Mouse (Mus musculus) hindbrain, embryonic 10.5 days (tissue): ENCODE results near the gene Txnrd2. TPM values are rescaled to one million over a fixed set of nuclear protein-coding genes. Genes with fewer than 3 reads are reported as not detected.

Experiments used
- DNase-seq: peaks from one replicate; pipeline ENCODE4 v3.0.0-alpha.2; 2017; ENCODE audit warnings: low spot score
- H3K27ac ChIP-seq: fragments of 300-500 bp; sonication (generic); 2 replicates; pipeline ENCODE4 v1.5.1; 2016; ENCODE audit warnings: mild to moderate bottlenecking, moderate library complexity
- H3K27me3 ChIP-seq: fragments of 300-500 bp; sonication (generic); 2 replicates; pipeline ENCODE4 v1.6.1; 2016; ENCODE audit warnings: mild to moderate bottlenecking; ENCODE audit not compliant: poor library complexity, insufficient read depth, severe bottlenecking
- H3K36me3 ChIP-seq: fragments of 300-500 bp; sonication (generic); 2 replicates; pipeline ENCODE4 v1.6.1; 2016; ENCODE audit warnings: mild to moderate bottlenecking, moderate library complexity
- H3K4me1 ChIP-seq: fragments of 300-500 bp; sonication (generic); replicated peaks from 2 replicates; pipeline ENCODE4 v1.6.1; 2016; ENCODE audit warnings: mild to moderate bottlenecking
- H3K4me3 ChIP-seq: fragments of 300-500 bp; sonication (generic); 2 replicates; pipeline ENCODE4 v1.5.1; 2016; ENCODE audit warnings: mild to moderate bottlenecking, moderate library complexity
- H3K9me3 ChIP-seq: fragments of 300-500 bp; sonication (generic); 2 replicates; pipeline ENCODE4 v1.6.1; 2016; ENCODE audit warnings: mild to moderate bottlenecking, moderate library complexity
- WGBS: fragments of 180-500 bp; shearing (Covaris S2); methylation state at CpG from one replicate; pipeline ENCODE4 v1.1.7; 2016; 5-methylcytosine and 5-hydroxymethylcytosine counted together
- polyA plus RNA-seq: library from polyadenylated mRNA; unstranded; fragments of >200 nt; fragmentation: Nextera tagmentation; extraction: Ambion mirVana; gene quantifications from 2 replicates; pipeline ENCODE4 v1.2.1, GENCODE M21; 2016

Gene Txnrd2
- polyA plus RNA-seq: 30.5 and 34.7 TPM in 2 replicates

DNA sequence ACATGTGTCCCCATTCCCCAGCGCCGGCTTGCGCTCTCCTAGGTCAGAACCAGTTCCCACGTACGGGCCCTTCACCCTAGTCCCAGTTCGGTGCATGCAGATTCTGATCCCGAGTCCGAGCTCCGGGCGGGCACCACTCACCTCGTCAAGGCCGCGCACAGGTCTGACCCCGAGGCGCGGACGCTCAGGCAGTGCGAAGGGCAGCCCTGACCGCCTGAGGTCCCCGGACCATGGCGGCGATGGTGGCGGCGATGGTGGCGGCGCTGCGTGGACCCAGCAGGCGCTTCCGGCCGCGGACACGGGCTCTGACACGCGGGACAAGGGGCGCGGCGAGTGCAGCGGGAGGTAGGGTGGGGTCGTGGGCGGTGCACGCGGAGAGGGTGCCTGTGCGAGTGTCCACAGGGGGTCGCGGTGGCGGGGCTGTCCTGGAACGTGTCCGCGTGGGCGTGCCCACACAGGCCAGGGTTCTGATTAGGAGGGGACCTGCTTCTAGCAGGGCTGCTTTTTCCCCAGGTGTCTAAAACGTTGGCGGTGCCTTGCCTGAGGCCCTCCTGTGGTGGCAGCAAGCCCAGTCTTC lies at the start of gene Txnrd2:
Txnrd2 (plus strand) TSS at position 170 of the 577 bp plus-strand sequence.
- under 1% methylated on average over 52 of the region's 52 CpGs for WGBS
- peak within 1 kb of the TSS; percentile 97 for H3K27ac ChIP-seq
- H3K4me1 ChIP-seq: peaks cover 38% of the 10 kb centered on the region
- H3K36me3 ChIP-seq: peaks cover 20% of the 10 kb centered on the region
- peak within 1 kb of the TSS; percentile 97 for H3K4me3 ChIP-seq
- H3K27me3 ChIP-seq: no peaks in the 10 kb centered on the region
- H3K9me3 ChIP-seq: no peaks in the 10 kb centered on the region
- DNase-seq: peak; percentile 76

DNA sequence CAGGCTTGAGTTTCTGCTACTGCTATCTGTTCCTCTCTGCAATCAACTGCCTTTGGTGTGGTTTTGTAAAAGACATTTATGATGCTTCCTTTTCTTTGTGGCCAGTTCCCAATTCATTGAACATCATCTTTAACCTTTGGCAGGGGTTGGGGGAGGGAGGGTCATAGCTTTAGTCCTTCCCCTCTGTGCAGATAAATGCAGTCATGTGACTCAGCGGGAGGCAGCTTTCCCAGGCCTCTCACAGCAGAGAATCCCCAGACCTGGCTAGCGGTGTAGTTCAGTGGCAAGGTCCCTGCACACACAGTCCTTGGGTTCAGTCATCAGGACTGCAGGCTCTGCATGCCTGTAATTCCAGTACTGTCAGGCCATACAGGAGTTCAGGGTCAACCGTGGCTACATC lies 49.0 kb upstream of the Txnrd2 start:
- no peak for DNase-seq
- H3K36me3 ChIP-seq: peaks cover under 1% of the 10 kb centered on the region; the same call in 1 of the 2 replicates
- peak overlapping the region; percentile 83 for H3K27ac ChIP-seq
- no peak overlapping the region for H3K4me3 ChIP-seq
- peaks cover 60% of the 10 kb centered on the region for H3K4me1 ChIP-seq
- no peaks in the 10 kb centered on the region for H3K9me3 ChIP-seq
- H3K27me3 ChIP-seq: no peaks in the 10 kb centered on the region
- WGBS: 24% methylated on average over 3 of the region's 3 CpGs

DNA sequence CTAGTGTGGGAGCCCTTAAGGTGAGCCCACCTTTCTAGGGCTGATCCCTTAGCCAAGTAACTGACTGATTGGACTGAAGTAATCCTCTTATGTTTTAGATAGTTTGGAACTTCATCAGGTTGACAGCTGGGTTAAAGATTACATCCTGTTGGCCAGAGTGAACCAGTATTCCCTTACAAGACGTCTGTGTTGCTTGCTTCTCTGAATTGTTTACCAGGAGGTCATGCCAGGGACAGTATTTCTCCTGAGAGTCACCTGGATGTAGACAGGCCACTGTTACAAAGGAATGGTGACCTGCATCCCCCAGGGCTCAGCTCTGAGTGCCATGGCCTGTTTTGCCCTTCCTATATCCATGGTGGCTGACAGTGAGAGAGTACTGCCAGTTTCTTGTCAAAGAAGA lies 47.7 kb upstream of the Txnrd2 start:
- no peak for DNase-seq
- WGBS: 45% methylated on average over 1 of the region's 1 CpGs
- Histone ChIP-seq H3K27me3 (no peaks in the 10 kb centered on the region), H3K36me3 (no peaks in the 10 kb centered on the region), H3K4me1 (peaks cover 73% of the 10 kb centered on the region), H3K27ac (peak overlapping the region; percentile 90), H3K9me3 (no peaks in the 10 kb centered on the region), H3K4me3 (no peak overlapping the region)

DNA sequence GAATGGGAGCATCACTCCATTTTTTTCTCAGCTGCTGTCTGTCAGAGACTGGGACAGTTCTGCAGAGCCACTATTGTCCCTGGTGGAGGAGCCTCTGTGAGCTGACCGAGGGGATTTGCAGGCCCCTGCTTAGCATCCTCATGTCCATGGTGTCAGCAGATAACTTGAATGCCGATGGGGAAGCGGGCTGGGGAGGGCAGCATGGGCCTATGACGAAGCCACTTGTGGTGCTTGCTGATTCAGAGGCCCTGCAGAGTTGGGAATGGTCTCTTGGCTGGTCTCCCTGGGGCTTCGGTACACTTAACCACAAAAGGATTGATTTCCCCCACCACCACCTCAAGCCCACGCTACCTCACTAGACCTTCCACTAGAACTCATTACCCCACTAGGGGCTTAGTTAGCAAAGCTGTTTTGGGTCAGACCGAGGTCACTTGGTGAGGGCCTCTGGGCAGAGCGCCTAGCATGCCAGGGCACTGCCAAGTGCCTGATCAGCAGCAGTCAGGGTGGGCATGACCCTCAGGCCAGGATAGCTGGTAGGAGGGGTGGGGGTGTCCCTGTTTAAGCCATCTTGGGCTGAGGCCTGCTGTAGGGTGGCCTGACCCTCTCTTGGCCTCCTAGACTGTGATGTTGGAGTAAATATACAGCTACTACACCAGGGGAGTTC lies 46.7 kb upstream of the Txnrd2 start:
- no peak for DNase-seq
- H3K36me3 ChIP-seq: no peaks in the 10 kb centered on the region
- WGBS: 66% methylated on average over 8 of the region's 8 CpGs
- H3K4me1 ChIP-seq: peaks cover 83% of the 10 kb centered on the region
- peak overlapping the region; percentile 90 for H3K27ac ChIP-seq
- H3K4me3 ChIP-seq: no peak overlapping the region
- H3K27me3 ChIP-seq: no peaks in the 10 kb centered on the region
- no peaks in the 10 kb centered on the region for H3K9me3 ChIP-seq

DNA sequence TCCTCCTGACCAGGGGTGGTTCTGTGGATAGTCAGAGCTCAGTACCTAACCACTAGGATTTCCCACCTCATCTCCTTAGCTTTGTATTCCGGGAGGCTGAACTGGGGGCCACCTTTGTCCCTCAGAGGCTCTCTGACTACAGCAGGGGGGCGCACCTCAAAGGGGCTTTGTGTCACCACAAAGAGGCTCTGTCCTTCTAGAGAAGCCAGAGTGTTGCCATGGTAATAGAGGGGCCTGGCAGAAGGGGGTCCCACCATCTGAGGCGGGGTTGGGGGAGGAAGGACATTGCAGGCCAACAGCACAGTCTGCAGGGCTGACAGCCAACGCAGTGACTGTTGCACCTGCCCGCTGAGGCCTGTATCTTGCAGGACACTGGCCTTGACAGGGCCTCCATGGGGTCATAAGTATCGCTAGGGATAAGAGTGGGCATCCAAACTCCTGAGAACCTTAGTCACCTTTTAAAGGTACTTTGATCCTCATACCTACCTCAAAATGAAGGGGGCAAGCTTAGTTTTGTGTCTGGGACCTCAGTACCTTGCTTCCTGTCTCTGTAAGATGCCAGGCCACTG lies 45.6 kb upstream of the Txnrd2 start:
- Histone ChIP-seq H3K27ac (peak overlapping the region; percentile 90), H3K27me3 (no peaks in the 10 kb centered on the region), H3K9me3 (no peaks in the 10 kb centered on the region), H3K4me1 (peaks cover 91% of the 10 kb centered on the region), H3K4me3 (peak overlapping the region; percentile 18; the same call in 1 of the 2 replicates), H3K36me3 (no peaks in the 10 kb centered on the region)
- 22% methylated on average over 6 of the region's 6 CpGs for WGBS
- peak; percentile 86 for DNase-seq

DNA sequence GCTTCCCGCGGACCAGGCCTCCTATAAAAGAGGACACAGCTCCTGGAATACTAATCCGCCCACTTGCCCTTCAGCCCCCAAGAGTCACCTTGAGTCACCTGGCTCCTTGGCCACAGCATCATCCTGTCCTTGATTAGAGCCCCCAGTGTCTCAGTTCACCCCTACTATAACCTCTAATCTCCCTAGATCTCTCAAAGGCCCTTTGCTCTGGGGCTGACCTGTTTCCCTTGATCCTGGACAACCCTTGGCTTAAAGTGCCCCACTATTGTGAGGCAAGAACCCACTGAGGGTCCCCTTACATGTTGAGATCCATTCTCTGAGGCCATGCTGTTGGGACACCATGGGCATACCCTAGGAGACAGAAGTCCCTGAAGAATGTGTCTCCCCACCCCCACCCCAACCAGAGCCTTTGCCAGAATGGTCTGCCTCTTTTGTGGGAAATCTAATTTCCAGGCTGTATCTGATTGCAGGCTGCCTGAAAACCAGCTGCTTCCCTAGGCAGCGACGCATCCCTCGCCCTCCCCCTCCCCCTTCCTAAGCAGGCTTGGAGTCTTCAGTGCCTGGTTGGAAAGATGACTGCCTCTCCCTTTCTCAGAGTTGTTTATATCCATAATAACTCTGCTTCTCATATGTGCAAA lies 44.4 kb upstream of the Txnrd2 start:
- peaks cover 98% of the 10 kb centered on the region for H3K4me1 ChIP-seq
- no peaks in the 10 kb centered on the region for H3K36me3 ChIP-seq
- peak overlapping the region; percentile 90 for H3K27ac ChIP-seq
- H3K4me3 ChIP-seq: no peak overlapping the region
- H3K9me3 ChIP-seq: no peaks in the 10 kb centered on the region
- DNase-seq: peak; percentile 68
- WGBS: 48% methylated on average over 6 of the region's 6 CpGs
- H3K27me3 ChIP-seq: no peaks in the 10 kb centered on the region

DNA sequence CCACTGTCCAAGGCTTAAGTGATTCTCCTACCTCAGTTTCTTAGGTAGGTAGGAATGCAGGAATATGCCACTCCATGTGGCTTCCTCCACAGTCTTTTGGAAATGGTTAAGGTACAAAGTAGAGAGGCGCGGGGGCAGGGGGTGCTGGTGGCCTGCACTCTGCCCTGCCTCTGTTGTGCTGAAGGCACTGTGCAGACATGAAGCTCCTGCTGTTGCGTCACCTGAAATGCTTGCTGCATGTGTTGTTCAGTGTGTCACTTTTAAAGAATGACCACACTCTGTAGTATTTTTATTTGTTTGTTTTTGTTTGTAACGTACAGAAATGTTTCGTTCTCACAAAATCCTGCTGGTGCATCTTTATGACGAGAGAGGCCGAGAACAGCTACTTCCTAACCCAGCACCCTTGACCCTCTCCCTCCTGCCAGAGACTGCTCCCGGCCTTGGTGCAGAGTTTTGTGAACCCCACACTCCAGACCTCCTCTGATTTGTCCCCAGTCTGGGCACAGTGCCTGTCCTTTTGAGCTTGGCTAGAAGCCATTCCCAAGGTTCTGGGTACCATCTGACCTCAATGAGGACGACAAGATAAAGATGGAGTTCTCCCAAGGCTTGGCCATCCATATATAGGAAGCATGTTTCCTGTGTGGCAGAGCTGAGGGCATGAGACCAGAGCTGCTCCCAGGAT lies 43.0 kb upstream of the Txnrd2 start:
- peaks cover 100% of the 10 kb centered on the region for H3K4me1 ChIP-seq
- no peak overlapping the region for H3K4me3 ChIP-seq
- H3K27ac ChIP-seq: peak overlapping the region; percentile 90
- H3K27me3 ChIP-seq: no peaks in the 10 kb centered on the region
- H3K36me3 ChIP-seq: no peaks in the 10 kb centered on the region
- peak; percentile 15 for DNase-seq
- 82% methylated on average over 9 of the region's 9 CpGs for WGBS
- H3K9me3 ChIP-seq: no peaks in the 10 kb centered on the region

DNA sequence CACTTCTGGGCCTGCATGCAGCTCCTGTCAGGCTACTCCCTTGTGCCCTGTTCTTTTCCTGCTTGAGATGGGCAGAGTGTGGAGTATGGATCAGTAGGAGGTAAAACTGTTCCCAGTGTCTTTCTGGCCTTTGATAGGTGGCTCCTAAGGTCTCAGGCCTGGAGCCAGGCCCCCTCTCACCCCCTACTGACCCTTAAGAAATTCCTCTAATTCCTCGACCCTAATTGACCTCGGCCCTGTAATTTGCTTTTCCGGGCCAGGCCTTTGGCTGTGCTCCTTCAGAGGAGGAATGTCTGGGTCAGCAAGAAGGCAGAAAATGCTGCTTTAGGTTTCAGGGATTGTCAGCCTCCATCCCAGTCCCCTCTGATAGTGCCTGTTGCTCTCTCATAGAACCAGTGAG lies 42.4 kb upstream of the Txnrd2 start:
- H3K27ac ChIP-seq: peak overlapping the region; percentile 90
- H3K36me3 ChIP-seq: no peaks in the 10 kb centered on the region
- WGBS: 5% methylated on average over 3 of the region's 3 CpGs

DNA sequence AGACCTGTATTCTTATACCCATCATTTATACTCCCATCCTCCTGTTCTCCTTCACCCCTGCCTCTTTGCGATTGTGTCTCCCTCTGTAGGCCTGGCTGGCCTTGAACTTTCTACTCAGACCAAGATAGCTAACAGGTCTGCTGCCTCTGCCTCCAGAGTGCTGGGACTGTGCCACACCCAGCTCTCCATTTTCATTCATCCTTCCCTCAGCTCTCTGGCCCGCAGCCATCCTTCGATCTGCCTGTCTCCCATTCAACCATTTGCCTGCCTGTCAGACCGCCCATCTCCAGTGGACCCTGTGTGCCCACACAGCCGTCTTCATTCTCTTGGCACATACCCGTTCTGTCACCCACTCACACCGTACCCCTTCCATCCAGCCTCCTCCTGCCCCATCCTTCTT lies 42.0 kb upstream of the Txnrd2 start:
- Histone ChIP-seq H3K4me1 (peaks cover 100% of the 10 kb centered on the region), H3K27me3 (no peaks in the 10 kb centered on the region), H3K27ac (peak overlapping the region; percentile 90), H3K36me3 (no peaks in the 10 kb centered on the region), H3K9me3 (no peaks in the 10 kb centered on the region), H3K4me3 (no peak overlapping the region)
- no peak for DNase-seq
- WGBS: 73% methylated on average over 7 of the region's 7 CpGs

More for the DNA sequence above, 42.4 kb upstream of the Txnrd2 start:
- DNase-seq: peak; percentile 24
- Histone ChIP-seq H3K9me3 (no peaks in the 10 kb centered on the region), H3K27me3 (no peaks in the 10 kb centered on the region), H3K4me3 (no peak overlapping the region), H3K4me1 (peaks cover 100% of the 10 kb centered on the region)

DNA sequence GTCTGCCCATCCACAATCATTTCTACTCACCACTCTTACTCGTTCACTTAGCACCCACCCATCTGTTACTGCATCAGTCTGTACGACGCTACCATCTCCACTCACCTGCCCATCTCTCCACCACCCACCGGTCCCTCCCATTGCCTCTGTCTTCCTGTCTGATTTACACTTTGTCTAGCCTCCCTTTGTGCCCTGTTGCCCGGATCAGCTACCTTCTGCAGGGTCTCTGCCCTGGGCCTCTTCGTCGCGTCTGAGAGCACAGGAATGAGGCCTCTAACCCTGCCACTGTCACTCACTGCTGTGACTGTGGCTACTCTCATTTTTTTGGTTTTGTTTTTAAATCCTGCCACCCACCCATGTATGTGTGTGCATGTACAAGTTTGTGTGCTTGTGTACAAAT lies 41.5 kb upstream of the Txnrd2 start:
- H3K27ac ChIP-seq: peak overlapping the region; percentile 90
- H3K4me1 ChIP-seq: peaks cover 100% of the 10 kb centered on the region
- 47% methylated on average over 8 of the region's 8 CpGs for WGBS

DNA sequence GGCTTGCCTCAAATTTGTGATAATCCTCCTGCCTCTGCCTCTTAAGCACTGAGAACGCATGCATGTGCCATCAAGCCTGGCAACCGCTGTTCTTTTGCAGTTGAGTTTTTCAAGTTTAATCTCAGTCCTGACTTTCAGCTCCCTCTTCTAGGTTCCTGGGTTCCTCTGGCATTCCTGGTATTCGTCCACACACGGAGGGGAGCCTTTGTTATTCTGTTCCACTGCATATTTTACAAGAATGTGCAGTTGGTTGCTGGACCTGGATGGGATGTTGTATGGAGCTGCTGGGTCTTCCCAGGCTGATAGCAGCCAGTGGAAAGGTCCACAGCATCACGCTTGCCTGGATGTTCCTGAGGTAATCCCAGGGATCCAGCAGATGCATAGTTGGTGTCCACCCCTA lies 40.8 kb upstream of the Txnrd2 start:
- Histone ChIP-seq H3K4me1 (peaks cover 100% of the 10 kb centered on the region), H3K4me3 (no peak overlapping the region), H3K9me3 (no peaks in the 10 kb centered on the region), H3K27ac (peak overlapping the region; percentile 90), H3K36me3 (no peaks in the 10 kb centered on the region), H3K27me3 (no peaks in the 10 kb centered on the region)
- 58% methylated on average over 5 of the region's 5 CpGs for WGBS
- DNase-seq: no peak

More for the DNA sequence above, 41.5 kb upstream of the Txnrd2 start:
- Histone ChIP-seq H3K27me3 (no peaks in the 10 kb centered on the region), H3K9me3 (no peaks in the 10 kb centered on the region), H3K36me3 (no peaks in the 10 kb centered on the region), H3K4me3 (no peak overlapping the region)
- DNase-seq: no peak

DNA sequence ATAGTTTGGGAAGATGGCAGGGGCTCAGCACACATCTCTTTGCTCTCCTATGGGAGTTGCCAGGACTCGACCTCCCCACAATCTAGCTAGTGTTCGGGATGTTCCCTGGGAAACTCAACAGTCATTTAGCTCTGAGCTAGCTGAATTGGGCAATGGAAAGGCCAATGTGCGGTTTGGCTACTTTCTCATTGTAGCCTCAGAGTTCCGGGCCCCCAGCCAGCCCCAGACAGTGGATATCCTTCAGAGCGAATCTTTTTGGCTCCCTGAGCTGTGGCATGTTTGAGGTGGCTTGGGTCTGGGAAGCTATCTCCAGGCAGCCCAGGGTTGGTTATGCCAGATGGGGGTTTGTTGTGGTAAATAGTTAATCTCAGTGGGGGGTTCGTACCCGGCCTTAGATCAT lies 39.7 kb upstream of the Txnrd2 start:
- no peak for DNase-seq
- Histone ChIP-seq H3K27ac (peak overlapping the region; percentile 85), H3K4me1 (peaks cover 98% of the 10 kb centered on the region), H3K36me3 (no peaks in the 10 kb centered on the region), H3K27me3 (no peaks in the 10 kb centered on the region), H3K4me3 (no peak overlapping the region), H3K9me3 (no peaks in the 10 kb centered on the region)
- 79% methylated on average over 7 of the region's 7 CpGs for WGBS
